Mouse (Mus musculus) liver, embryonic 15.5 days (tissue): ENCODE results near the gene Pdxk. TPM values are rescaled to one million over a fixed set of nuclear protein-coding genes. Genes with fewer than 3 reads are reported as not detected.

Source experiments
- ATAC-seq: fragments of 200-750 bp; cut with Nextera tagmentation; 2 replicates; pipeline ENCODE4 v1.8.0; 2017; ENCODE audit warnings: moderate number of reproducible peaks, mild to moderate bottlenecking, moderate library complexity; ENCODE audit not compliant: insufficient read depth
- H3K27ac ChIP-seq: fragments of 300-500 bp; sonication (generic); replicated peaks from 2 replicates; pipeline ENCODE4 v1.5.1; 2015; ENCODE audit warnings: mild to moderate bottlenecking, inconsistent platforms
- H3K27me3 ChIP-seq: fragments of 300-500 bp; sonication (generic); 2 replicates; pipeline ENCODE4 v1.6.1; 2015; ENCODE audit warnings: mild to moderate bottlenecking, inconsistent platforms
- H3K36me3 ChIP-seq: fragments of 300-500 bp; sonication (generic); replicated peaks from 2 replicates; pipeline ENCODE4 v1.6.1; 2015; ENCODE audit warnings: moderate library complexity, mild to moderate bottlenecking, inconsistent platforms
- H3K4me1 ChIP-seq: fragments of 300-500 bp; sonication (generic); replicated peaks from 2 replicates; pipeline ENCODE4 v1.6.1; 2015; ENCODE audit warnings: inconsistent platforms
- H3K4me2 ChIP-seq: fragments of 300-500 bp; sonication (generic); 2 replicates; pipeline ENCODE4 v1.6.1; 2015; ENCODE audit warnings: moderate library complexity, mild to moderate bottlenecking, inconsistent platforms
- H3K4me3 ChIP-seq: fragments of 300-500 bp; sonication (generic); replicated peaks from 2 replicates; pipeline ENCODE4 v1.5.1; 2015; ENCODE audit warnings: mild to moderate bottlenecking, inconsistent platforms
- H3K9ac ChIP-seq: fragments of 300-500 bp; sonication (generic); 2 replicates; pipeline ENCODE4 v1.6.1; 2015; ENCODE audit warnings: moderate library complexity, mild to moderate bottlenecking, inconsistent platforms
- H3K9me3 ChIP-seq: fragments of 300-500 bp; sonication (generic); replicated peaks from 2 replicates; pipeline ENCODE4 v1.6.1; 2016; ENCODE audit warnings: inconsistent platforms
- WGBS: fragments of 180-500 bp; shearing (Covaris S2); methylation state at CpG from one replicate; pipeline ENCODE4 v1.1.7; 2015; ENCODE audit warnings: mixed read lengths; ENCODE audit not compliant: insufficient replicate concordance; 5-methylcytosine and 5-hydroxymethylcytosine counted together
- polyA plus RNA-seq: library from polyadenylated mRNA; unstranded; fragments of >200 nt; fragmentation: Nextera tagmentation; extraction: Ambion mirVana; gene quantifications from 2 replicates; pipeline ENCODE4 v1.2.1, GENCODE M21; 2015

Gene Pdxk
- polyA plus RNA-seq, 1 experiment from 2014 or later, result 5.9 TPM

- no peak overlapping the region for H3K4me3 ChIP-seq
- peaks cover 4% of the 10 kb centered on the region; the same call in 1 of the 2 replicates for H3K27me3 ChIP-seq
- no peak overlapping the region for H3K27ac ChIP-seq
- H3K9ac ChIP-seq, result no peak overlapping the region
- no peak overlapping the region for H3K4me2 ChIP-seq
- no peaks in the 10 kb centered on the region for H3K36me3 ChIP-seq
- 58% methylated on average over 3 of the region's 3 CpGs for WGBS
- ATAC-seq, result no peak
- H3K9me3 ChIP-seq, result no peaks in the 10 kb centered on the region
- H3K4me1 ChIP-seq, result 0 out of 2 replicates have a peak, but pooled peaks cover 2% of the 10 kb centered on the region
Observed at GRCm38 (mm10) chr10:78472046-78472445, 7.3 kb upstream of the Pdxk start.

GRCm38 (mm10) chr10:78470582-78471313, 6.0 kb upstream of the Pdxk start:
- Histone ChIP-seq H3K4me1 (0 out of 2 replicates have a peak, but pooled peaks cover 2% of the 10 kb centered on the region), H3K9ac (no peak overlapping the region), H3K27me3 (peaks cover 4% of the 10 kb centered on the region; the same call in 1 of the 2 replicates), H3K9me3 (no peaks in the 10 kb centered on the region), H3K36me3 (no peaks in the 10 kb centered on the region), H3K4me2 (no peak overlapping the region), H3K4me3 (no peak overlapping the region), H3K27ac (no peak overlapping the region)
- 27% methylated on average over 15 of the region's 15 CpGs for WGBS
- no peak for ATAC-seq

GRCm38 (mm10) chr10:78467761-78468310, 3.1 kb upstream of the Pdxk start:
- WGBS, result 61% methylated on average over 2 of the region's 2 CpGs
- no peak overlapping the region for H3K4me2 ChIP-seq
- H3K27ac ChIP-seq, result no peak overlapping the region
- H3K9me3 ChIP-seq, result no peaks in the 10 kb centered on the region
- H3K27me3 ChIP-seq, result peaks cover 4% of the 10 kb centered on the region; the same call in 1 of the 2 replicates
- H3K36me3 ChIP-seq, result no peaks in the 10 kb centered on the region
- peaks cover 30% of the 10 kb centered on the region for H3K4me1 ChIP-seq
- no peak overlapping the region for H3K4me3 ChIP-seq
- ATAC-seq, result no peak
- no peak overlapping the region for H3K9ac ChIP-seq

- H3K4me2 ChIP-seq, result no peak overlapping the region
- H3K4me3 ChIP-seq, result no peak overlapping the region
- 68% methylated on average over 9 of the region's 9 CpGs for WGBS
- no peak overlapping the region for H3K9ac ChIP-seq
- no peak overlapping the region for H3K27ac ChIP-seq
- H3K27me3 ChIP-seq, result peaks cover 4% of the 10 kb centered on the region; the same call in 1 of the 2 replicates
- H3K36me3 ChIP-seq, result no peaks in the 10 kb centered on the region
- no peaks in the 10 kb centered on the region for H3K9me3 ChIP-seq
- peaks cover 36% of the 10 kb centered on the region for H3K4me1 ChIP-seq
- ATAC-seq, result no peak
Observed at GRCm38 (mm10) chr10:78466647-78467046, 1.9 kb upstream of the Pdxk start.

- H3K27me3 ChIP-seq, result no peaks in the 10 kb centered on the region
- H3K36me3 ChIP-seq, result no peaks in the 10 kb centered on the region
- peaks cover 34% of the 10 kb centered on the region for H3K4me1 ChIP-seq
- peak overlapping the region; percentile 89 for H3K4me2 ChIP-seq
- peak overlapping the region; percentile 61 for H3K27ac ChIP-seq
- no peaks in the 10 kb centered on the region for H3K9me3 ChIP-seq
- H3K9ac ChIP-seq, result peak overlapping the region; percentile 11; the same call in 1 of the 2 replicates
- 25% methylated on average over 3 of the region's 3 CpGs for WGBS
- ATAC-seq, result no peak
- peak overlapping the region; percentile 66; the same call in 1 of the 2 replicates for H3K4me3 ChIP-seq
Observed at GRCm38 (mm10) chr10:78465472-78465871, 697 bp upstream of the Pdxk start.

GRCm38 (mm10) chr10:78464201-78464791, 479 bp downstream of the Pdxk start:
- 2% methylated on average over 32 of the region's 32 CpGs for WGBS

GRCm38 (mm10) chr10:78463769-78464167, 1.0 kb downstream of the Pdxk start:
- Histone ChIP-seq H3K9ac (peak overlapping the region; percentile 55; the same call in 1 of the 2 replicates), H3K4me1 (peaks cover 43% of the 10 kb centered on the region), H3K27ac (no peak overlapping the region), H3K27me3 (no peaks in the 10 kb centered on the region), H3K4me3 (peak overlapping the region; percentile 66), H3K9me3 (no peaks in the 10 kb centered on the region), H3K36me3 (no peaks in the 10 kb centered on the region), H3K4me2 (peak overlapping the region; percentile 89)
- WGBS, result 54% methylated on average over 3 of the region's 3 CpGs
- no peak for ATAC-seq

More at GRCm38 (mm10) chr10:78464201-78464791, 479 bp downstream of the Pdxk start:
- Histone ChIP-seq H3K4me1 (peaks cover 40% of the 10 kb centered on the region), H3K9ac (peak overlapping the region; percentile 55), H3K9me3 (no peaks in the 10 kb centered on the region), H3K27ac (peak overlapping the region; percentile 61; the same call in 1 of the 2 replicates), H3K4me2 (peak overlapping the region; percentile 89), H3K36me3 (no peaks in the 10 kb centered on the region), H3K4me3 (peak overlapping the region; percentile 66), H3K27me3 (no peaks in the 10 kb centered on the region)
- ATAC-seq, result peak; percentile 40

GRCm38 (mm10) chr10:78462945-78463768, 1.6 kb downstream of the Pdxk start:
- ATAC-seq, result no peak
- WGBS, result 53% methylated on average over 8 of the region's 8 CpGs

GRCm38 (mm10) chr10:78461767-78462166, 3.0 kb downstream of the Pdxk start:
- 48% methylated on average over 4 of the region's 4 CpGs for WGBS
- H3K27me3 ChIP-seq, result no peaks in the 10 kb centered on the region
- no peak for ATAC-seq
- H3K9me3 ChIP-seq, result no peaks in the 10 kb centered on the region
- H3K27ac ChIP-seq, result no peak overlapping the region
- H3K4me1 ChIP-seq, result peaks cover 63% of the 10 kb centered on the region
- H3K4me3 ChIP-seq, result no peak overlapping the region
- no peak overlapping the region for H3K4me2 ChIP-seq
- H3K9ac ChIP-seq, result no peak overlapping the region
- H3K36me3 ChIP-seq, result no peaks in the 10 kb centered on the region

More at GRCm38 (mm10) chr10:78462945-78463768, 1.6 kb downstream of the Pdxk start:
- Histone ChIP-seq H3K9me3 (no peaks in the 10 kb centered on the region), H3K4me1 (peaks cover 49% of the 10 kb centered on the region), H3K36me3 (no peaks in the 10 kb centered on the region), H3K4me3 (no peak overlapping the region; the same call in 1 of the 2 replicates), H3K27ac (no peak overlapping the region), H3K4me2 (peak overlapping the region; percentile 89), H3K27me3 (no peaks in the 10 kb centered on the region), H3K9ac (no peak overlapping the region)

GRCm38 (mm10) chr10:78460463-78460862, 4.3 kb downstream of the Pdxk start:
- WGBS, result 53% methylated on average over 5 of the region's 5 CpGs
- H3K4me1 ChIP-seq, result peaks cover 63% of the 10 kb centered on the region
- H3K27ac ChIP-seq, result no peak overlapping the region
- no peaks in the 10 kb centered on the region for H3K9me3 ChIP-seq
- no peak for ATAC-seq
- H3K4me2 ChIP-seq, result no peak overlapping the region
- H3K27me3 ChIP-seq, result no peaks in the 10 kb centered on the region
- no peaks in the 10 kb centered on the region for H3K36me3 ChIP-seq
- no peak overlapping the region for H3K4me3 ChIP-seq
- no peak overlapping the region for H3K9ac ChIP-seq
